Mouse (Mus musculus): Measurements from ENCODE around the gene Mllt3. TPM values are rescaled to one million over a fixed set of nuclear protein-coding genes. Genes with fewer than 3 reads are reported as not detected.

Mllt3 gene
- total RNA-seq, 2 experiments from 2014 or later: 23.0 to 24.9 TPM

Other genes starting within 250 kb of the Mllt3 start
- gene Focad, start 61.3 kb upstream of the Mllt3 start, total RNA-seq (2021): 10 to 100 TPM; 25.8 to 26.3 TPM